Mouse (Mus musculus): Measurements from ENCODE around the gene Tmem38b.

Gene Tmem38b

DNA sequence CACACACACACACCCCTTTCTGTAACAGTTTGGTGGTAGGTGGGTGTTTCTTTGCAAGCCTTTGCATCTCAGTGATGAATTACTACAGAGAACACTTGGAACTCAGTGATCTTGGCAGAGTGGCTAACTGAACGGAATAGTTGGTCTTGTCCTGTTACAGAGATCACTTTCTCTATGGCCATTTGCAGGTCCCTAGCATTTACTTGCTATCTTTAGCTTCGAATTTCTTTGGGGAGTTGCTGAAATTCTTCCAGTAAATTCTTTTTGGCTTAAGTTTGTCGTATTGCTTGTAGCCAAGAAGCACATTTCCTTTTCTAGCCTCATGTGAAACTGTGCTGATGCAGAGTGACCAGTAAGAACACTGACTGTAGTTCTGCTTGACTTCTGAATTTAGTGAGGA, 3.1 kb downstream of the Tmem38b start:
- no peak for DNase-seq (ENCODE audit: low read depth, low spot score)

- DNase-seq (ENCODE audit: low read depth, low spot score): no peak
These were observed 4.2 kb downstream of the Tmem38b start for GRCm38 (mm10) chr4:53830016-53830415.

DNA sequence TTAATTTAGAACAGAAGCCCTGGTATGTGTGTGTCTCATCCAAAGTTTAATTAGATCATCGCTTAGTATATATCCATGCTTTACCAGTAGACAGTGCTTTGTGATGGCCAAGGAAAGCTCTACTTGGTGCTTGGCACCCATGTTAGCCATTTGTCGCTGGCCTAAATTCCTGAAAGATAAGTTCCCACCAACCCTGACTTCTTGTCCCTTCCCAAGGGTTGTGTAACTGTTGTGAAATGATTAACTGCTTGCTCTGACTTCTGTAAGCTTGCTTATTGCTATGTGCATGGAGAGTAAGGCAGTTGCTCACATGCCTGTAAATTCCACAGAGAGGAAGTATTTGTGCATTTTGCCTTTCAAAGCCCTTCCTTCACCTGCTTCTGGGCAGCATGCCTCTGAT, 4.7 kb downstream of the Tmem38b start:
- no peak for DNase-seq (ENCODE audit: low read depth, low spot score)

GRCm38 (mm10) chr4:53832321-53832720, 6.5 kb downstream of the Tmem38b start:
- DNase-seq (ENCODE audit: low read depth, low spot score): no peak

- no peak for DNase-seq (ENCODE audit: low read depth, low spot score)
These were observed 11.1 kb downstream of the Tmem38b start for GRCm38 (mm10) chr4:53836978-53837377.

DNA sequence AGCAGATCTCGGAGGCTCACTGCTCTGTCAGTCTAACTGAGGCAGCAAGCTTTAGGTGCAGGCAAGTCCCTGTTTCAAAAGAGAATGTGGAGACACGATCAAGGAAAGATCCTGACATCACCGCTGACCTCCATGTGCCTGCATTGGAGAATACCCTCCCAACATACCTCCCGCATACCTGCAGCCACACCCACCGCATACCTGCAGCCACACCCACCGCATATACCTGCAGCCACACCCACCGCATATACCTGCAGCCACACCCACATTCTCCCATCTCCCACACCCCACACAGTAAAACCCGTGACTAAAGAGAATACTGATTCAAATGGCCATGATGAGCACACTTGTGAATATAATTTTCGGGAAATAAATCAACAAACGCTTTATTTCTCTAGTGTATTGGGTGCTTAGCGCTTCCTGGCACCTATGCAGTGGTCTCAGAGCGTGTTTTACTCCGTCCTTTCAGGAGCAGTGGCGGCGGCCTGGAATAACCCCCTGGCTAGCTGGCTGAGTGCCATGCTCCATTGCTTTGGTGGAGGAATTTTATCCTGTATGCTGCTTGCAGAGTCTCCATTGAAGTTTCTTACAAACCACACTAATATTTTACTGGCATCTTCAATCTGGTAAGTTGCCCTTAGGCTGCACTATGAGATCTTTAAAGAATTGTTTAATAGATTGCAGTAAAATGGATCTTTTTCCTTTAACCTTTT, 14.5 kb downstream of the Tmem38b start:
- DNase-seq (ENCODE audit: low read depth, low spot score): peak; percentile 80

DNA sequence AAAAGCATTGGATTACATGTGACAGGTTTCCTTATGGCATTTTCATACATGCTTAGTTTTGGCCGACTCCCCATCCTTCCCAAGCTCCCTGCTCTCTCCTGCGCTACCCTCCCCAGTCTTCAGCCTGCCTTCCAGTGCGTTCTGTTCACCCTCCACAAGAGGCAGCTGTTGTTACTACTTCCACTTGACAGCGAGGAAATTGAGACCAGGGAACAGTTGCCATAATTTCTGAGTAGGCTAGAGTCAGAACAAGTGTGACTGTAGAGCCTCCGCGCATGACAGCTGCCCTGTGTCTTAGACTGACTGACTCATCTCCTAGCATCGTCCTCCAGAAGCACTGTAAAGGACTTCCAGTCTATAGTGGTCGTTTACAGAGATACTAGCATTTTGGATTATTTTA, 17.7 kb downstream of the Tmem38b start:
- DNase-seq (ENCODE audit: low read depth, low spot score): peak; percentile 49

DNA sequence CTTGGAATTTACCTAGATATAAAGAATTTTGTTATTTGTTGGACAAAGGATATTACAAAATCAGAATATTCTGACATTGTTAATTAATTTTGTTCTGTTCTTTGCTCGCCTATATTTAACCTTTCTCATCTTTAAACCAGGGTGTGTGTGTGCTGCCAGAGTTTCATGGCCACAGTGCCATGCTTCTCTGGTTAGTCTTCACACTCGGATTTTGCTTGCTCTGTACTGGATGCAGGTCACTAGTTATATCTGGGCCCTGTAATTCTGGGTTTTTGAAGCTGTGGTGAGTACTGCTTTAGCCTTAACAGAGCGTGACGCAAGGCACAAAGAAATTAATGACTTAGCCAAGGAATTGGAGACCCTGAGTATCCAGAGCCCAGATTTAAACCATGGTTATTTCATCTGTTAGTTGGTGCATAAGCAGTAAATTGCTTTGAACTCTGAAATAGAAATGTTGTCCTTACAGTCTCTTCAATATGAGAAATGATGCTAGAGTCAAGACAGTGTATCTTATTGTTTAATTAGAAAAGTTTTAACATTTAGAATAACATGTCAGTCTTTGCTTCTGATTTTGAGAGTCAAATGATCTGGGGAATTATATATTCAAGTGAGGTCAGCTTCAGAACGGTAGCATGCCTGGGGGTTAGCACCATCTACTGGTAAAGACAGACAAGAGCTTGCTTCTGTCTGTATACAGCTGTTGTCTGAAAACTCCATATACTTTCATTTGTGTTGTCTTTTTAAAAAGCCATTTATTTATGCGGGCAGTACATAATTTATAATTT, 19.2 kb downstream of the Tmem38b start:
- peak; percentile 51 for DNase-seq (ENCODE audit: low read depth, low spot score)

- DNase-seq (ENCODE audit: low read depth, low spot score): no peak
These were observed 19.8 kb downstream of the Tmem38b start for GRCm38 (mm10) chr4:53845656-53846055.

DNA sequence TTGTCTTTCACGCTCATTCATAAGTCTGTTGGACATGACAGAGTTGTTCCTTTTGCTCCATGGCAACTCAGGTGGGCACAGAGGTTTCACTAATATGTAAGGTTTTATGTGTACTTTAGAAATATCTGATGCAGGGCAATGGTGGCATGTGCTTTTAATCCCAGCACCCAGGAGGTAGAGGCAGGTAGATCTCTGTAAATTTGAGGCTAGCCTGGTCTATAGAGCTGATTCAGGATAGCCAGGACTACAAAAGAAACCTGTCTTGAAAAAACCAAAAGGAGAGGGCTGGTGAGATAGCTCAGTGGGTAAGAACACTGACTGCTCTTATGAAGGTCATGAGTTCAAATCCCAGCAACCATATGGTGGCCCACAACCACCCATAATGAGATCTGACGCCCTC, 20.5 kb downstream of the Tmem38b start:
- DNase-seq (ENCODE audit: low read depth, low spot score): no peak

- no peak for DNase-seq (ENCODE audit: low read depth, low spot score)
These were observed 21.7 kb downstream of the Tmem38b start for GRCm38 (mm10) chr4:53847541-53847940.

DNA sequence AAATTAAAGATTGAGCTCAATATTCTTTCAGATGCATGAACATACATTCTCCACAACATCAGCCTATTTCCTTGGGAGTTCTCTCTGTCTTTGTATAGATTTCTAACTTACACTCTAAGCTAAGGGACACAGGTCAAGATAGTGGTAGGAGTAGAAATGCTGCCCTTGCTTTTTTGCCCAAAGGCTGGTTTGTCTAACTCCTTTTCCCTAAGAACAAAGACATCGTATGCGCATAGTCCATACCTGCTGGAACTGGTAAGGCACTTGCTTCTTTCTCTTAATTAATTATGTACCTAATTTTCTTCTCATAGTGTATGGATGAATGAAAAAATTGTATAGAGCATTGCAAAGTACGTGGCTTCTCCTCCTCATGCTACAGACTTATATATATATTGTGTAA, 22.5 kb downstream of the Tmem38b start:
- DNase-seq (ENCODE audit: low read depth, low spot score): peak; percentile 57

GRCm38 (mm10) chr4:53848816-53849215, 23.0 kb downstream of the Tmem38b start:
- DNase-seq (ENCODE audit: low read depth, low spot score): no peak

- DNase-seq (ENCODE audit: low read depth, low spot score): peak; percentile 94
These were observed 24.0 kb downstream of the Tmem38b start for GRCm38 (mm10) chr4:53849804-53850203.

DNA sequence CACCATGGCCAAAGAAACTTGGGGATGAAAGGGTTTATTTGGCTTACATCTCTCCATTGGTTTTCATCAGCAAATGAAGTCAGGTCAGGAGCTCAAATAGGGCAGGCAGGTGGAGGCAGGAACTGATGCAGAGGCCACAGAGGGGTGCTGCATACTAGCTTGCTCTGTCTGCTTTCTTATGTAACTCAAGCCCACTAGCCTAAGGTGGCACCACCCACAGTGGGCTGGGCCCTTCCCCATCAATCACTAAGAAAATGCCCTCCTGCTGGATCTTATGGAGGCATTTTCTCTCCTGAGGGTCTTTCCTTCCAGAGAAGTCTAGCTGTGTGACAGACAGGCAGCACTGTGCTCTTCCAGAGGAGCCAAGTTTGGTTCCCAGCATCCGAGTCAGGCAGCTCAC, 27.5 kb downstream of the Tmem38b start:
- DNase-seq (ENCODE audit: low read depth, low spot score): peak; percentile 89

DNA sequence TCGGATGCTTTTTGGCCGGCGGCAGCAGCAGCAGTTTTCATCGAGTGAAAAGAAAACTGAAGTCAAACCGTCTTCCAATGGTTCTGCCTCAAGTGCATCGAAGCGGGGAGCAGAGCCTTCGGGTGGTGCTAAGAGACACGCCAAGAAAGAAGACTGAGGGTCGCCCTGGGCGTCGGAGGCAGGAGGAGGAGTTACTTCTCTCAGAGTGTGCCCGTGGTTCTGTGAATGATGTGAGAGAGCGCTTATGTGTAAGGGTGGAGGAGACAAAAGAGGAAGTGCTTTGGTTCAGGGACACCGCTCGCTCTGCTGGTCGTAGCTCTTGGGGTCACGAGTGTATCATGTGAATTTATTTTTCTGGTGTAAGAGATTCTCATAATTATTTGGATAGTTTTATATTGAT, 34.1 kb downstream of the Tmem38b start:
- DNase-seq (ENCODE audit: low read depth, low spot score): peak; percentile 57

DNA sequence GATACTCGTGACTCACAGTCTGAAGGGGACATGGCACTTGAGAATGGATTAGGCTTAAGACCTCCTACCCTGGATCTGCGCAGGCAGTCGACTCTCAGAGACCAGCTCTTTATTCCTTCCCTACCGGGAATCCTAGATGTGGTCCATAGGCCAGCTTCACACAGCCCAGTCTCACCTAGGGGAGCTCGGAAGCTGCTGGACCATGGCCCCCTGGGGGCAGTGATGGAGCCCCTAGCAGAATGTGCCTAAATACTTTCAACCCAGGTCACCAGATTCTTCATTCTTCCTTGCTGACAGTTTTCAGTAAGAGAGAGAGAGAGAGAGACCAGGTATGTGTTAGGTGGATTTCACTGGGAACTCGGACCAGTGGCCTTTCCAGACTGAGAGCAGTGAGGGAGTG, 36.3 kb downstream of the Tmem38b start:
- DNase-seq (ENCODE audit: low read depth, low spot score): no peak

DNA sequence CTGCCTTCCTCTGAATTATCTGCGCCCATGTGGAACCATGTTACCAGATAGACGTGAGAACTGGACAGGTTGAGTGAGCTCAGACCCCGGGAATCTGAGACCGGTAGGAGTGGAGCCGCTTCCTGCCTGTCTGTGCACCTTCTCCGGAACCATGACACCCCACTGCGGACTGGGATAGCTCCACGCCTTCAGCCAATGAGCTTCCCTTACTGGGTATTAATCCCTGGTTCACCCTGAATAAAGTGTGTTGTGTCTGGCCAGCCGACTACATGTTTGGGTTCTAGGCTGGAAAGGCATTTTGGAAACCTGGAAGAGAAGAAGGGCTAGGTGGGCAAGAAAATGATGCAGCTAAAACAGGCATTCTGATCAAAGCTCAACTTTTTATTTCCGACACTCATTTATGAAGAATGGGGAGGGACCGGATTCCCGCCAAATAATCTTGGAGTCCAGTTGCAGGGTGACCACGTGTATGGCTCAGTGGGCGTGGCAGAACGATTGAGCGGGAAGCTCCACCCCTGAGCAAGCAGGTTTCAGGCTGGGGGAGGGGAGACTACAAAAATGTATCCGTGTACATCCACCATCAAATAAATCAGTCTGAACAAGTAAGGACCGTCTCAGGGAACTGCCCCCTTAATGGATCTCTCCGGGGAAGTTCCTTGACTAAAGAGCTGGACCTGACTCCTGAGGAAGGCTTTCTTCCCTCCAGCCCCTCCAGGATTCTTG, 38.4 kb downstream of the Tmem38b start:
- DNase-seq (ENCODE audit: low read depth, low spot score): peak; percentile 88

- DNase-seq (ENCODE audit: low read depth, low spot score): no peak
These were observed 40.6 kb downstream of the Tmem38b start for GRCm38 (mm10) chr4:53866459-53866858.

GRCm38 (mm10) chr4:53878542-53879417, 52.9 kb downstream of the Tmem38b start:
- DNase-seq (ENCODE audit: low read depth, low spot score): no peak

GRCm38 (mm10) chr4:53882921-53883682, 57.3 kb downstream of the Tmem38b start:
- DNase-seq (ENCODE audit: low read depth, low spot score): no peak

Measured in ES-CJ7 (cell line).